In genomic region chr5:24657113-24657512, GRCm38 (mm10) we compare ENCODE assay signal across 12 mouse cellular contexts. TPM values are rescaled to one million over a fixed set of nuclear protein-coding genes. Genes with fewer than 3 reads are reported as not detected.
A peak's percentile ranks its signal among the peaks of the same experiment; 100 is the strongest.
DNase-seq lines count a peak whose midpoint lies in the region; ATAC-seq and TF ChIP-seq lines count a peak whose summit lies in the region.
"Had no signal": no experiment of that assay in that cellular context is flagged by ENCODE, and none has a peak within 500 bp of the region (broad histone marks: within the 10 kb centered on the region; RNA-seq: fewer than 3 reads in every experiment).

No protein-coding gene starts in this region.

- no peak for TF ChIP-seq POLR2A in cerebellum, adult 2 months (IDR thresholded peaks at IDR 0.05; ENCODE audit: borderline replicate concordance, insufficient read depth, low read length)

- H3K27me3 ChIP-seq in forebrain, embryonic 13.5 days: no peaks in the 10 kb centered on the region
- H3K27me3 ChIP-seq in forebrain, embryonic 11.5 days (ENCODE audit: control insufficient read depth, insufficient read depth, low read length): no peaks in the 10 kb centered on the region
- H3K27me3 ChIP-seq in lung, embryonic 16.5 days (ENCODE audit: control insufficient read depth, insufficient read depth, low read depth, low read length): no peaks in the 10 kb centered on the region
- no peaks in the 10 kb centered on the region for H3K27me3 ChIP-seq in cerebellum, adult 2 months (ENCODE audit: control insufficient read depth, insufficient read depth, low read length)
- H3K27me3 ChIP-seq in intestine, embryonic 15.5 days (replicated peaks): no peaks in the 10 kb centered on the region

- DNase-seq in forebrain, embryonic 11.5 days (ENCODE audit: low spot score): no peak
- DNase-seq in lung, postnatal 14 days: no peak
- DNase-seq in cerebellum, adult 2 months: peak; percentile 42 to 54
- DNase-seq in layer of hippocampus, postnatal 14 days (ENCODE audit: low spot score in 2 of 2): peak; percentile 71 to 82
- no peak for DNase-seq in liver
- DNase-seq: heart, adult 2 months; kidney, adult 11 months; thymus, postnatal 14 days had no signal

- no peaks in the 10 kb centered on the region; the same call in 1 of the 2 replicates for H3K9me3 ChIP-seq in forebrain, embryonic 13.5 days (replicated peaks)
- no peaks in the 10 kb centered on the region for H3K9me3 ChIP-seq in forebrain, embryonic 11.5 days (ENCODE audit: control insufficient read depth, low read length)
- no peaks in the 10 kb centered on the region for H3K9me3 ChIP-seq in lung, embryonic 16.5 days (ENCODE audit: control insufficient read depth, low read length)
- H3K9me3 ChIP-seq in intestine, embryonic 15.5 days: no peaks in the 10 kb centered on the region
- H3K9me3 ChIP-seq: midbrain, embryonic 10.5 days had no signal

- TF ChIP-seq CTCF in cerebellum, adult 2 months (IDR thresholded peaks at IDR 0.05; ENCODE audit: borderline replicate concordance, insufficient read depth, low read depth, low read length): no peak

- peaks cover 10% of the 10 kb centered on the region for H3K4me1 ChIP-seq in forebrain, embryonic 13.5 days
- no peaks in the 10 kb centered on the region for H3K4me1 ChIP-seq in forebrain, embryonic 11.5 days (replicated peaks; ENCODE audit: control insufficient read depth, insufficient read depth, low read length)
- H3K4me1 ChIP-seq in lung, embryonic 16.5 days (replicated peaks; ENCODE audit: control insufficient read depth, insufficient read depth, low read length): no peaks in the 10 kb centered on the region
- no peaks in the 10 kb centered on the region; the same call in 1 of the 2 replicates for H3K4me1 ChIP-seq in cerebellum, adult 2 months (ENCODE audit: control insufficient read depth, insufficient read depth, low read length)
- 0 out of 2 replicates have a peak, but pooled peaks cover 4% of the 10 kb centered on the region for H3K4me1 ChIP-seq in intestine, embryonic 15.5 days (replicated peaks)

- peak; percentile 66 for ATAC-seq in forebrain, embryonic 13.5 days
- no peak for ATAC-seq in forebrain, embryonic 11.5 days (replicated peaks; ENCODE audit: low FRiP score)
- ATAC-seq in lung, embryonic 16.5 days (ENCODE audit: low read depth): peak; percentile 50; the same call in 1 of the 2 replicates
- no peak for ATAC-seq in intestine, embryonic 15.5 days

- whole genome bisulfite sequencing in forebrain, embryonic 13.5 days: 49% methylated on average over 2 of the region's 2 CpGs
- 68% methylated on average over 2 of the region's 2 CpGs for WGBS in forebrain, embryonic 11.5 days
- WGBS in lung, embryonic 16.5 days: 36% methylated on average over 2 of the region's 2 CpGs
- WGBS in cerebellum, adult 2 months: 2% methylated on average over 2 of the region's 2 CpGs
- WGBS in intestine, embryonic 15.5 days: 50% methylated on average over 2 of the region's 2 CpGs

- H3K4me3 ChIP-seq in forebrain, embryonic 13.5 days: no peak overlapping the region
- no peak overlapping the region for H3K4me3 ChIP-seq in forebrain, embryonic 11.5 days (ENCODE audit: low read depth, low read length)
- H3K4me3 ChIP-seq in lung, embryonic 16.5 days (ENCODE audit: low read length): no peak overlapping the region
- no peak overlapping the region for H3K4me3 ChIP-seq in cerebellum, adult 2 months (replicated peaks; ENCODE audit: insufficient read depth, low read depth, low read length)
- no peak overlapping the region for H3K4me3 ChIP-seq in intestine, embryonic 15.5 days (replicated peaks)
- H3K4me3 ChIP-seq: heart, adult 2 months; midbrain, embryonic 10.5 days had no signal

- H3K9ac ChIP-seq in forebrain, embryonic 13.5 days: no peak overlapping the region
- H3K9ac ChIP-seq in forebrain, embryonic 11.5 days (ENCODE audit: low read length): no peak overlapping the region
- H3K9ac ChIP-seq in lung, embryonic 16.5 days (ENCODE audit: low read length): no peak overlapping the region
- H3K9ac ChIP-seq in intestine, embryonic 15.5 days: no peak overlapping the region

- H3K4me2 ChIP-seq in forebrain, embryonic 13.5 days: no peak overlapping the region
- no peak overlapping the region for H3K4me2 ChIP-seq in forebrain, embryonic 11.5 days (ENCODE audit: low read depth, low read length, severe bottlenecking)
- no peak overlapping the region for H3K4me2 ChIP-seq in lung, embryonic 16.5 days (ENCODE audit: low read depth, low read length)
- H3K4me2 ChIP-seq in intestine, embryonic 15.5 days (replicated peaks): no peak overlapping the region

- no peaks in the 10 kb centered on the region for H3K36me3 ChIP-seq in forebrain, embryonic 13.5 days (ENCODE audit: poor library complexity, severe bottlenecking)
- no peaks in the 10 kb centered on the region for H3K36me3 ChIP-seq in forebrain, embryonic 11.5 days (ENCODE audit: control insufficient read depth, insufficient read depth, low read length)
- no peaks in the 10 kb centered on the region for H3K36me3 ChIP-seq in lung, embryonic 16.5 days (ENCODE audit: control insufficient read depth, insufficient read depth, low read length)
- no peaks in the 10 kb centered on the region for H3K36me3 ChIP-seq in intestine, embryonic 15.5 days
- H3K36me3 ChIP-seq: midbrain, embryonic 10.5 days had no signal

- peak overlapping the region; percentile 45; the same call in 1 of the 2 replicates for H3K27ac ChIP-seq in forebrain, embryonic 13.5 days
- no peak overlapping the region for H3K27ac ChIP-seq in forebrain, embryonic 11.5 days (ENCODE audit: low read depth, low read length)
- H3K27ac ChIP-seq in lung, embryonic 16.5 days (ENCODE audit: low read length): no peak overlapping the region
- H3K27ac ChIP-seq in cerebellum, adult 2 months (ENCODE audit: insufficient read depth, low read length): no peak overlapping the region
- H3K27ac ChIP-seq in intestine, embryonic 15.5 days: no peak overlapping the region
- H3K27ac ChIP-seq: heart, adult 2 months; midbrain, embryonic 10.5 days had no signal

RNA-seq across cellular contexts. Expression of gene Nub1, which starts 28.2 kb away (rescaled TPM):
- 40.5 and 40.9 TPM in 2 replicates for polyA plus RNA-seq in forebrain, embryonic 13.5 days (2015; fragmentation: Nextera tagmentation; extraction: Ambion mirVana)
- 33.9 and 34.0 TPM in 2 replicates for polyA plus RNA-seq in forebrain, embryonic 11.5 days (2014; fragmentation: Nextera tagmentation; extraction: Ambion mirVana)
- 39.0 and 40.0 TPM in 2 replicates for polyA plus RNA-seq in lung, embryonic 16.5 days (2015; fragmentation: Nextera tagmentation; extraction: Ambion mirVana)
- 79.0 and 80.4 TPM in 2 replicates for polyA plus RNA-seq in cerebellum, adult 2 months (2012; rRNA removed)
- total RNA-seq in layer of hippocampus, postnatal 14 days (2021): 10 to 100 TPM; 66.5 to 67.0 TPM
- polyA plus RNA-seq in intestine, embryonic 15.5 days (2015; fragmentation: Nextera tagmentation; extraction: Ambion mirVana): 26.8 and 29.0 TPM in 2 replicates

RNA-seq across cellular contexts. Expression of gene Smarcd3, which starts 32.9 kb away (rescaled TPM):
- 111 and 114 TPM in 2 replicates for polyA plus RNA-seq in forebrain, embryonic 13.5 days (2015; fragmentation: Nextera tagmentation; extraction: Ambion mirVana)
- 76.0 and 93.8 TPM in 2 replicates for polyA plus RNA-seq in forebrain, embryonic 11.5 days (2014; fragmentation: Nextera tagmentation; extraction: Ambion mirVana)
- 21.1 and 22.2 TPM in 2 replicates for polyA plus RNA-seq in lung, embryonic 16.5 days (2015; fragmentation: Nextera tagmentation; extraction: Ambion mirVana)
- 89.9 and 102 TPM in 2 replicates for polyA plus RNA-seq in cerebellum, adult 2 months (2012; rRNA removed)
- 100 to 1,000 TPM; 112 to 113 TPM for total RNA-seq in layer of hippocampus, postnatal 14 days (2021)
- polyA plus RNA-seq in intestine, embryonic 15.5 days (2015; fragmentation: Nextera tagmentation; extraction: Ambion mirVana): 15.5 and 18.4 TPM in 2 replicates

Comparison
In these comparisons a context has a peak if more than half of its experiments do, and no peak if none do; other contexts are left out.
1. ATAC-seq: peak in forebrain, embryonic 13.5 days (single experiment) and lung, embryonic 16.5 days (single experiment); none in forebrain, embryonic 11.5 days (single experiment) and intestine, embryonic 15.5 days (single experiment).
2. DNase-seq: peak in cerebellum, adult 2 months (2 of 2) and layer of hippocampus, postnatal 14 days (2 of 2); none in forebrain, embryonic 11.5 days (single experiment), lung, postnatal 14 days (single experiment) and liver (single experiment).